Mouse (Mus musculus): ENCODE measurements around the gene Ifnar2.

The Ifnar2 gene

DNA sequence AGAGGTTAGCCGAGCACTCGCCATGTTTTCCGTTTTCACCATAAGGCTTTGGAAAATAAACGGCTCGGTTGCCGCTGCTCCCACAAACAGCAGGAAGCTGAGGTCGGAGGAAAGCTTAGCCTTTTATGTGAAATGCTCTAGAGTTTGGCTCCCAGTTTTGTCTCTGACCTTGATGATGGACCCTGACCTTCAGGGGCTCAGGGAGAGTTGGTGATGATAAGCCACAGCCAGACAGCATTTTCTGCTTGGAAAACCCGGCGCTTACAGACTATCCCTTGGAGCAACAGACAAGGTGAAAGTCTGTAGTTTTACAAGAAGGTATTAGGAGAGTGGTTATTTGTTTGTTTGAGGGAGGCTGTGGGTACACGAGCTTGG is 15.1 kb upstream of the Ifnar2 start:
- in situ Hi-C loops (cut with MboI, MseI) = no loop called here

- in situ Hi-C loops (cut with MboI, MseI) = no loop called here
Observed at GRCm38 (mm10) chr16:91358555-91358954, 14.0 kb upstream of the Ifnar2 start.

GRCm38 (mm10) chr16:91359531-91359930 is 13.1 kb upstream of the Ifnar2 start:
- in situ Hi-C loops (cut with MboI, MseI) = no loop called here

- in situ Hi-C loops (cut with MboI, MseI) = loop anchor here (10.0 kb wide), 2 partner anchors 115 to 225 kb away; no protein-coding TSS in a partner anchor
Observed at GRCm38 (mm10) chr16:91360162-91360561, 12.4 kb upstream of the Ifnar2 start.

- in situ Hi-C loops (cut with MboI, MseI) = loop anchor here (10.0 kb wide), 2 partner anchors 113 to 223 kb away; no protein-coding TSS in a partner anchor
Observed at GRCm38 (mm10) chr16:91362006-91362405, 10.6 kb upstream of the Ifnar2 start.

GRCm38 (mm10) chr16:91362616-91363272 is 9.8 kb upstream of the Ifnar2 start:
- in situ Hi-C loops (cut with MboI, MseI) = loop anchor here (10.0 kb wide), 2 partner anchors 112 to 222 kb away; no protein-coding TSS in a partner anchor

- in situ Hi-C loops (cut with MboI, MseI) = loop anchor here (10.0 kb wide), 2 partner anchors 111 to 221 kb away; no protein-coding TSS in a partner anchor
Observed at GRCm38 (mm10) chr16:91363483-91363882, 9.1 kb upstream of the Ifnar2 start.

DNA sequence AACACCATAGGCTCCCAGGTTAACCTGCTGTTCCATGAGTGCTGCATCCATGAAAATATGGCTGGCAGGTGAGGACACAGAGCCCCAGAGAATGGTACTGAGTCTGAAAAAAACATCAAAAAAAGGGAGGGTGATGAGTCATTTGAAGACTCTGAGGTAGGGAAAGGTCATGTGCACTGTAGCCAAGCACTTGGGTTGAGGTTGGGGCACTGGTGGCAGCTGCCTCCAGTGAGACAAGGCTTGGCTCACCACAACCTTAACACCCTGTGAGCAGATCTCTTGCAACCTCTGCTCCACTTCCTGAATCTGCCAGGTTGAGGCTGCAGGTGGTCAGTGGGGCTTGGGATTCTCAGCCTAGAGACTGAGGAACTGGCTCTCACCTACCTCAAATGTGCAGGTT is 6.0 kb upstream of the Ifnar2 start:
- in situ Hi-C loops (cut with MboI, MseI) = loop anchor here (10.0 kb wide), 2 partner anchors 108 to 218 kb away; no protein-coding TSS in a partner anchor

- in situ Hi-C loops (cut with MboI, MseI) = loop anchor here (10.0 kb wide), 2 partner anchors 108 to 218 kb away; no protein-coding TSS in a partner anchor
Observed at GRCm38 (mm10) chr16:91367066-91367465, 5.5 kb upstream of the Ifnar2 start.

GRCm38 (mm10) chr16:91373473-91374252 is 1.1 kb downstream of the Ifnar2 start:
- in situ Hi-C loops (cut with MboI, MseI) = no loop called here

- in situ Hi-C loops (cut with MboI, MseI) = no loop called here
Observed at GRCm38 (mm10) chr16:91374253-91374634, 1.7 kb downstream of the Ifnar2 start.

DNA sequence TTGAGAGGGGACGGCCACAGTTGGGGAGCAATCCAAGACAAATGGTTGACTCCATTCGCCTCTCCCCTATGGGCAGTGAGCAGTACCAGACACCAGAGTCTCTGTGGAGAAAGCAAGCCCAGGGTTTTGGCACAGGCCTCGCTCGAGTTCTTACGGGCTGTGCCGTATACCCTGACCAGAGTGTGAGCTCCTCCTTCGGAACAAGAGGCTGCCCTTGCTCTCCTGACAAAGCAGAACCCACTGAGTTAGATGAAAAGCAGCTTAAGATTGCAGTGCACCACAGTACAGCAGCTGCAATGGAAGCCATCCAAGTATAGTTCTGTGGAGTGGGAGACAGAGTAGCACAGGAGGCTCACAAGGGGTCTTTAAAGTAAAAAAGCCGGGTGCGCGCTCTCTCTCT is 4.1 kb downstream of the Ifnar2 start:
- in situ Hi-C loops (cut with MboI, MseI) = no loop called here

DNA sequence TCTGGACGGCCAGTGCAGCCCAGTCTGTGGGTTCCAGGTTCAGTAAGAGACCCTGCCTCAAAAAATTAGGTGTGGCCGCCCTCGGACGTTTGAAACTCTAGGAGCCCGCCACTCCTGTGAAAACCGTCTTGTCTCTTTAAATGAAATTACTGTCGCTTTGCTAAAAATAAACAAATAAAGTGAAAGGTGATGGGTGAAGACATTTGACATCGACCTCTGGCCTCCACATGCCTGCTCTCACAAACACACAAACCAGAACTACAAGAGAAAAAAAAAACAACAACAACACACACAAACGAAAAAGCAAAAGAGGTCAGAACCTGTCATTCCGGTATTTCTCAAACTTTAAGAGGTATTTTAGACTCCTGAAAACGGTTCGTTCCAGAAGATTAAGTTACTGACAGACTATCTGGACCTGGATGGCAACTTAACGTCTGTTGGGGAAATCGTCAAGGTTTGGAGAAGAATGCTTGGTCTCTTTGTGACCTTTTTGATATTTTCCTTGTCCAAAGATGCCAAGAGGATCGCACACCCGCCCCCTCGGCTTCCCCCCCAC is 5.9 kb downstream of the Ifnar2 start:
- in situ Hi-C loops (cut with MboI, MseI) = no loop called here

DNA sequence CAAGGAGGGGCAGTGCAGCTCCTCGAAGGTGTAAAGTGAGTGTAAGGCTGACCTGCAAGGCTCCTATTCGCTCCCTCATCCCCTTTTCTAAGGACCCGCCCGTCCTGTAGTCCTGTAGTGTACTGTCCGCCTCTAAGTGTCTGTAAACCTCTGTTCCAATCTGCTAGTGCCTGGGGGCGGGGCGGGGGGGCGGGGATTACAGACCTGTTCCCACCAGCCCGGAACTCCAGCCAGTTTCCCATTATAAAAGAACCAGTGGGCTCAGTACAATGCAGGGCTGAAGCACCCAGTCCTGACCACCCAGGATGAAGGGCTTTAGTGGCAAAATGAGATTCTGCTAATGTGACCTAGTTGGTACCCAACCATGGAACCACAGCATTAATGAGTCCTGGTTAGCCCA is 6.4 kb downstream of the Ifnar2 start:
- in situ Hi-C loops (cut with MboI, MseI) = no loop called here

DNA sequence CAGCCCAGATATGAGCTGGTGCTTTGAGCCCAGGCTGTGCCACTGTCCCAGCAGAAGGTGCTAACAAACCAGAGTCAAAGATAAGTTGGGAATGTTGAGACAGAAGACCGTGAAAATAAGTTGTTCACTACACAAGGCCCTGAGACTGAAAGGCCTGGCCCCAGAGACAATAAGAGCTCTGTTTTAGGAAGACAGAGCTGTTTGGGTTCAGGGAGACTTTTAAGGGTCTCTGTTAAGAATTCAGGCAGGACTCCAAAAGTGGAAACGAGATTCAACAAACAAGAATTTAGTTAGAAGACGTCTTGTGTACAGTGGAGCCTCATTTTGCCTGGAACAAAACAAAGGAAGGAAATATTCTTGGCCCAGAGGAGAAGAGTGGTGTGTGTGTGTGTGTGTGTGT is 6.8 kb downstream of the Ifnar2 start:
- in situ Hi-C loops (cut with MboI, MseI) = no loop called here

DNA sequence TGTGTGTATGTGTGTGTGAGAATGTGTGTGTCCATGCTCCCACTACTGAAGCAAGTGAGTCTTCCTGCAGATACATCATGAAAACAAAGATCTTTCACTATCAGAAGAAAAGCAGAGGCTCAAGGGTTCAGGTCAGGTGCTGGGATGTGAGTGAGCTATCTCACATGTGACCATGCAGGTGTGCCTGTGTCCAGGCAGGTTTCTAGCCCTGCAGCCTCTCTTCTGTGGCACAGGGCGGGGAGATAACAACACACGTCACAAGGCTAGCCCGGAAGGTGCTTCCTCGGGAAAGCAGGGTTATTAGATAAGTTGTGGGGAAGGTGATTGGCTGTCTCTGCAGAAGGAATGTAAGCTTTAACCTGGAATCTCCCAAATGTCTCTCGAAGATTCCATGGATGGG is 7.6 kb downstream of the Ifnar2 start:
- in situ Hi-C loops (cut with MboI, MseI) = no loop called here

DNA sequence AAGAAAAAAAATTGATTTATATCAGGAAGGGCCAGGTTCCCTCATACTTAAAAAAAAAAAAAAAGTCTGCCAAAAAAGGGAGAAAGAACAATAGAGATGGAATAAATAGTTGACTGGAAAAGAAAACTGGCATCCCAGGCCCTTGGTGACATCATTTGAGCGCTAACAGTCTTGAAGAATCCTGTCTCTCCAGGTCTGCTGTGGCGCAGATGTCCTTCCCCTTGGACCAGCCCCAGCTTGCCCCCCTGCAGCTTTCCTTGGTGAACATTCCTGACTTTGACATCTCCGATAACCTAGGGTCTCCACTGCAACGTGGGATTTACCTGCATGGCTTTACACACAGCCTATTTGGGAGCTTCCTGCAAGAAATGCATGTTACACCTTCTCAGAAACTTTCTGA is 9.0 kb downstream of the Ifnar2 start:
- in situ Hi-C loops (cut with MboI, MseI) = no loop called here

DNA sequence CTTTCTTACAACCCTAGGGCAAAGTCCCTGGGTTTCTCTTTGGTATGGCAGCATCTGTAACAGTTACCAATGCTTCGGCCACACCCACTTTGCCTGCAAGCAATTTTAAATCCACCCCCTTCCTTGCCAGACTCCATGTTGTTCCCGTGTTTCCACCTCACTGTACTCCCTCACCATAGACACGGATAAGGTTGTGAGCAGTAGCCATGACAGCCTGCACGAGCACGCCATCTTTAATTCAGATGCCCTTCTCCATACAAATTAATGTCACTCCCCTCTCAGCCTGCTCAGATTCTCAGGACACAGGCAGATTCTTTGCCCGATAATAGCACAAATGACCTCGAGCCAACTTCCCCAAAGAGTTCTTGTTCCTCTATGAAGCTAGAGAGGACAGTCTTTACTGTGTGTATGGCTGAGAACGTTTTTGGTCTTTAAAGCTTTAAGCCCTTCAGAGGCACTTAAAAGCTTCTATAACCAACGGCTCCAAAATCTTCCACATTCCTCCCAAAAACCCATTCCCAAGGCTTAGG is 9.7 kb downstream of the Ifnar2 start:
- in situ Hi-C loops (cut with MboI, MseI) = no loop called here

DNA sequence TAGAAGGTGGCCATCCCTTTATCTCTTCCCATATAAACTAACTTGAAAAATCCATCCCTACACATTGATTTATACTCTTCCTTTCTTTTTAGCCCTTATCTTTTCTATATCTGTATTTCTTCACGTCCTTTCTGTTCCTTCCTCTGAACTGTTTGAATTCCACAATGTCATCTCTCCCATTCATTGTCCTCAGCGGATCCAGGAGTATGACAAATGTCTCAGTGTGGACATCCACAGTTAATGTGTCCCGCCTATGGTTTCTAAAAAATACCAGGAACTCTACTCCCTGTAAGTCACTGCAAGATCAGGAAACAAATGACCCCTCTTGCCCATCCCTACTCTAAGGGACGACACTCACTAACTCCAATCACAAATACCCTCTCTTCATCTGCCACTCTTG is 11.6 kb downstream of the Ifnar2 start:
- in situ Hi-C loops (cut with MboI, MseI) = no loop called here

DNA sequence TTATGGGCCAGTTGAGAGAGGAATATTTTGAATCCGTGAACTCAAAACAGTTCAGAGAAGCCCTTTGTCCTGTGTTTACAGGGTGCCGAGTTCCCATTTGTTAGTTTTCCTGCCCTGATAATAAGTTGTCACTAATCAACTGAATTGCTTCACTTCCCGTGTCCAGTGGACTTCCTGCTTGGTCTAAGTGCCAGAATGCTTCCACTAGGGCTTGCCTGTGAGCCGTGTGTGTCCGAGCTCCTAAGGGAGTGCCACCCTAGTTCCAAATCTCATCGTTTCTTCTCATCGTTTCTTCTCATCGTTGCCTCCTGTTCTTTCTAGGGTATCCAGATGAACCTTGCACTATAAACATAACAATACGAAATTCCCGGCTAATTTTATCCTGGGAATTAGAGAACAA is 13.0 kb downstream of the Ifnar2 start:
- in situ Hi-C loops (cut with MboI, MseI) = no loop called here

- in situ Hi-C loops (cut with MboI, MseI) = no loop called here
Observed at GRCm38 (mm10) chr16:91386419-91387120, 14.0 kb downstream of the Ifnar2 start.

DNA sequence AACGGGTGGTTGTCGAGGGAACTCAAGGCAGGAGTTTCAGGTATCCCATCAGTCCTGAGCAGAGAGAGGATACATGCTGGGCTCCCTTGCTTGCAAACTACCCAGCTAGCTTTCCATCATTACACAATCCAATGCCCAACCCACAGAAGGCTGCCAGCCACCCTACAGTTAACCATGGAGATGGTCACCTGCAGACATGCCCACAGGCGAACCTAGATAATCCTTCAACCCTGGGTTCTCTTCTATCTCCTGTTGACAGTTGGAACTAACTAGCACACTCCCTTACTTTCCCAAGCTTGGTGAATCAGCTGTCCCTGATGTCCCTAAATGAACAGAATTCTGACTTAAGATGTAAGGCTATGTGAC is 14.5 kb downstream of the Ifnar2 start:
- in situ Hi-C loops (cut with MboI, MseI) = no loop called here
